Mouse (Mus musculus): ENCODE data around the gene Calhm2. TPM values are rescaled to one million over a fixed set of nuclear protein-coding genes. Genes with fewer than 3 reads are reported as not detected.
A peak's percentile ranks its signal among the peaks of the same experiment; 100 is the strongest.
"Not testable (repeated sequence)": the region's sequence is repeated elsewhere in the genome, so short reads cannot be mapped to it uniquely, and the experiment has no call there.

Calhm2 gene
- polyA plus RNA-seq, 1 experiment from 2014 or later = 5.8 TPM

DNA sequence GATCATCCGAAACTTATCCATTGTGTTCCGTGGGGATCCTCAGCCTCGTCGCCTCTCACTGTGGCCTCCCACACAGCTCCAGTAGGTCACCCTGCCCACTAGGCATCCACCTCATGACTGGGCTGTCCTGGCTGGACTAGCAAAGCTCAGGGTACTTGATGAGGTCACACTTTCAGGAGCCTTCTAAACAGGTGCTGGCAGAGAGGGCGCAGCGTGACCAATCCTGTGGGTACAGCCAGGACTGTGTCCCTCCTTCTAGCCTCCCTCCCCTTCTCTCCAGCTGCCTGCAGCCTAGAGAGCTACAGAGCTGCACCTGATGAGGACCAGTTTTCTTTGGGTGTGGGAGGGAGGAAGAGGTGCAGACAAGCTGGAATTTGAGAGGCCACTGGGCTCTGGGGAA is 6.1 kb upstream of the Calhm2 start, which contains the start of gene Calhm1:
Gene Calhm1 (minus strand): TSS at position 101 of the 400 bp plus-strand sequence.
- Histone ChIP-seq H3K27ac (no peak within 1 kb of the TSS), H3K27me3 (replicated peaks) (no peaks in the 10 kb centered on the region), H3K9me3 (no peaks in the 10 kb centered on the region), H3K4me3 (replicated peaks) (no peak within 1 kb of the TSS), H3K4me1 (replicated peaks) (no peaks in the 10 kb centered on the region), H3K36me3 (no peaks in the 10 kb centered on the region), H3K9ac (no peak within 1 kb of the TSS), H3K4me2 (replicated peaks) (no peak within 1 kb of the TSS)
- no peak for ATAC-seq
- WGBS = 93% methylated on average over 6 of the region's 6 CpGs

DNA sequence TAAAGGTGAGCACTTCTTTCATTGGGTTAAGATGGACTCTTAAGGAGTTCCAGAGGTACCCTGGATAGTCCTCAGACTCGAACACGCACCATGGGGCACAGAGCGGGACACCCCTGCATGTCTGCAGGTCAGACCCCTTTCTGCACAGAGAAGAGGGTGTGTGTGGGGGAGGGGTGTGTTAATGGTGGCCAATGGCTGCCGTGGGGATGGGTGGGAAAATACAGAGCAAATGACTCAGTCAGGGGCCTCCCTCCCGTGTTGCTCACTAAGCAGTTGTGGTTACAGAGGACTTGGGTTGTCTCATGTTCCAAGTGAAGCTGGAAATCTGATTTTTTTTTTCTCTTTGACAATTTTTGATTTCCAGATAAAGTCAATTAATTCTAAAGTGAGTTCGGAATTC is 4.3 kb upstream of the Calhm2 start:
- Histone ChIP-seq H3K4me1 (replicated peaks) (peaks cover 13% of the 10 kb centered on the region), H3K36me3 (no peaks in the 10 kb centered on the region), H3K4me2 (replicated peaks) (no peak overlapping the region), H3K9ac (no peak overlapping the region), H3K27ac (no peak overlapping the region), H3K4me3 (replicated peaks) (no peak overlapping the region), H3K27me3 (replicated peaks) (no peaks in the 10 kb centered on the region), H3K9me3 (no peaks in the 10 kb centered on the region)
- ATAC-seq = no peak
- WGBS = 77% methylated on average over 6 of the region's 6 CpGs

- H3K27ac ChIP-seq; H3K9ac ChIP-seq; H3K4me3 ChIP-seq (replicated peaks); H3K9me3 ChIP-seq; H3K36me3 ChIP-seq; H3K4me2 ChIP-seq (replicated peaks); H3K27me3 ChIP-seq (replicated peaks); ATAC-seq: not testable (repeated sequence)
- peaks cover 25% of the 10 kb centered on the region for H3K4me1 ChIP-seq (replicated peaks)
- WGBS = 32% methylated on average over 7 of the region's 7 CpGs
Measured at GRCm38 (mm10) chr19:47139611-47140010, 1.5 kb upstream of the Calhm2 start.

GRCm38 (mm10) chr19:47137051-47137581 is 978 bp downstream of the Calhm2 start:
- peak overlapping the region; percentile 71 for H3K4me2 ChIP-seq (replicated peaks)
- H3K9ac ChIP-seq = peak overlapping the region; percentile 58
- peaks cover 9% of the 10 kb centered on the region; the same call in 1 of the 2 replicates for H3K36me3 ChIP-seq
- peak overlapping the region; percentile 40 for H3K4me3 ChIP-seq (replicated peaks)
- peak; percentile 75 for ATAC-seq
- H3K27ac ChIP-seq = peak overlapping the region; percentile 85
- H3K4me1 ChIP-seq (replicated peaks) = peaks cover 25% of the 10 kb centered on the region
- H3K27me3 ChIP-seq (replicated peaks) = no peaks in the 10 kb centered on the region
- 12% methylated on average over 6 of the region's 6 CpGs for WGBS
- no peaks in the 10 kb centered on the region for H3K9me3 ChIP-seq

- 87% methylated on average over 5 of the region's 5 CpGs for WGBS
- ATAC-seq = no peak
- H3K9me3 ChIP-seq = no peaks in the 10 kb centered on the region
- no peaks in the 10 kb centered on the region for H3K27me3 ChIP-seq (replicated peaks)
- H3K9ac ChIP-seq = no peak overlapping the region
- no peak overlapping the region for H3K4me3 ChIP-seq (replicated peaks)
- peaks cover 9% of the 10 kb centered on the region; the same call in 1 of the 2 replicates for H3K36me3 ChIP-seq
- H3K27ac ChIP-seq = no peak overlapping the region
- H3K4me1 ChIP-seq (replicated peaks) = peaks cover 25% of the 10 kb centered on the region
- H3K4me2 ChIP-seq (replicated peaks) = peak overlapping the region; percentile 71; the same call in 1 of the 2 replicates
Measured at GRCm38 (mm10) chr19:47136170-47136569, 1.9 kb downstream of the Calhm2 start.

DNA sequence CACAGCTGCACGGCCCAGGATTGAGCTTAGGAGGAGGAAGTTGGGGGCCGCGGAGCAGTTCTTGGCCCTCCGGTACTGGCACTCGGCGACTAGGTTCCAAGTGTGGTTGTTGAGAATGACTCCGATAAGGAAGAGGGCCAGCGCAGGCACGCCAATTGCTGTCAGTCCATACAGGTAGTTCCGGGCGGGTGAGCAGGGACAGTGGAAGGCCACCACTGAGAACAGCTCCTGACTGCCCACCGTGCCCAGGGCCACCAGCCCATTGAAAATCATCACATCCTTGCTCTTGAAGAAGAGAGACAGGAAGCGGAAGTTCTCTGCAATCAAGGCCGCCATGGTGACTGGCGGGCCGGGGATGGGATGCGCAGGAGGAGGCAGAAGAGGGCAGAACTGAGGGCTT is 2.5 kb downstream of the Calhm2 start:
- Histone ChIP-seq H3K4me2 (replicated peaks) (no peak overlapping the region), H3K36me3 (peaks cover 13% of the 10 kb centered on the region), H3K9ac (no peak overlapping the region), H3K27ac (no peak overlapping the region), H3K4me3 (replicated peaks) (no peak overlapping the region), H3K9me3 (no peaks in the 10 kb centered on the region), H3K27me3 (replicated peaks) (no peaks in the 10 kb centered on the region), H3K4me1 (replicated peaks) (peaks cover 25% of the 10 kb centered on the region)
- ATAC-seq = no peak
- WGBS = 90% methylated on average over 17 of the region's 17 CpGs

DNA sequence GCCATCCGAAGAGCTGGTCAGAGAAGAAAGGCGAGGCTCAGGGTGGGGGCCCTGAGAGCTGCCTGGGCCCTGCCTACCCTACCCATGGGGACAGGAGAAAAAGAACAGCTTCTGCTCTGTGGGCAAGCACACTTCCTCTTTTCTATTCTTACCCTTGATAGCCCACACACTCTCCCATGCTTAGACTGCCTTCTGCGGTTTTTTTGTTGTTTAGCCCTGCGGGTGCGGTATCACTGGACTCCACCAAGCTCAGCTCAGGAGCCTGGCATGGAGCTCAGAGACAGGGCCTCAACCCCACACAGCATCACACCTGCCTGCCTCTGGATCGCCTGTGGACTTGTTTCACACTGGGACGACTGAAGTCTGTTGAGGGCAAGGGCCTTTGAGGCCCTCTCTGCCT is 4.9 kb downstream of the Calhm2 start:
- H3K9ac ChIP-seq = no peak overlapping the region
- ATAC-seq = no peak
- no peaks in the 10 kb centered on the region for H3K27me3 ChIP-seq (replicated peaks)
- H3K9me3 ChIP-seq = no peaks in the 10 kb centered on the region
- no peak overlapping the region for H3K4me2 ChIP-seq (replicated peaks)
- peaks cover 37% of the 10 kb centered on the region for H3K36me3 ChIP-seq
- H3K4me3 ChIP-seq (replicated peaks) = no peak overlapping the region
- H3K27ac ChIP-seq = no peak overlapping the region
- WGBS = 78% methylated on average over 7 of the region's 7 CpGs
- H3K4me1 ChIP-seq (replicated peaks) = peaks cover 16% of the 10 kb centered on the region

- ATAC-seq = no peak
- H3K27ac ChIP-seq = no peak overlapping the region
- no peak overlapping the region for H3K9ac ChIP-seq
- no peak overlapping the region for H3K4me2 ChIP-seq (replicated peaks)
- no peaks in the 10 kb centered on the region; the same call in 1 of the 2 replicates for H3K4me1 ChIP-seq (replicated peaks)
- H3K27me3 ChIP-seq (replicated peaks) = no peaks in the 10 kb centered on the region
- no peak overlapping the region for H3K4me3 ChIP-seq (replicated peaks)
- H3K36me3 ChIP-seq = peaks cover 53% of the 10 kb centered on the region
- H3K9me3 ChIP-seq = no peaks in the 10 kb centered on the region
- WGBS = 94% methylated on average over 15 of the region's 15 CpGs
Measured at GRCm38 (mm10) chr19:47130551-47131125, 7.5 kb downstream of the Calhm2 start.

GRCm38 (mm10) chr19:47128835-47129234 is 9.3 kb downstream of the Calhm2 start:
- Histone ChIP-seq H3K27ac (no peak overlapping the region), H3K4me1 (replicated peaks) (no peaks in the 10 kb centered on the region; the same call in 1 of the 2 replicates), H3K4me2 (replicated peaks) (no peak overlapping the region), H3K27me3 (replicated peaks) (no peaks in the 10 kb centered on the region), H3K9me3 (no peaks in the 10 kb centered on the region), H3K36me3 (peaks cover 64% of the 10 kb centered on the region), H3K9ac (no peak overlapping the region), H3K4me3 (replicated peaks) (no peak overlapping the region)
- WGBS = 91% methylated on average over 11 of the region's 11 CpGs
- ATAC-seq = no peak

DNA sequence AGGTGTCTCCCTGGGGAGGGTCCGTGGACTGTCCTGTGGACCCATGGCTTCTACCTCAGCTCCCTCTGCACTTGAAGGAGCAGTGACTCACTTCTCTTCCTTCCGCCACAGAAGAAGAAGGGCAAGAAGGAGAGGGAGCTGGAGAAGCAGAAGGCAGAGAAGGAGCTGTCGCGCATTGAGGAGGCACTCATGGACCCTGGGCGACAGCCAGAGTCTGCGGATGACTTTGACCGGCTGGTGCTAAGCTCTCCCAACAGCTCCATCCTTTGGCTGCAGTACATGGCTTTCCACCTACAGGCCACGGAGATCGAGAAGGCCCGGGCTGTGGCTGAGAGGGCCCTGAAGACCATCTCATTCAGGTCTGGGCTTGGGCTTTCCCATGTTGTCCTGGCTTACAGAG is 9.9 kb downstream of the Calhm2 start:
- Histone ChIP-seq H3K9ac (no peak overlapping the region), H3K36me3 (peaks cover 65% of the 10 kb centered on the region), H3K27ac (no peak overlapping the region), H3K27me3 (replicated peaks) (no peaks in the 10 kb centered on the region), H3K4me3 (replicated peaks) (no peak overlapping the region), H3K4me2 (replicated peaks) (no peak overlapping the region), H3K9me3 (no peaks in the 10 kb centered on the region), H3K4me1 (replicated peaks) (no peaks in the 10 kb centered on the region; the same call in 1 of the 2 replicates)
- 91% methylated on average over 10 of the region's 10 CpGs for WGBS
- ATAC-seq = no peak

- Histone ChIP-seq H3K27me3 (replicated peaks) (no peaks in the 10 kb centered on the region), H3K4me2 (replicated peaks) (no peak overlapping the region), H3K9me3 (no peaks in the 10 kb centered on the region), H3K9ac (no peak overlapping the region), H3K4me3 (replicated peaks) (no peak overlapping the region), H3K36me3 (peaks cover 54% of the 10 kb centered on the region), H3K4me1 (replicated peaks) (no peaks in the 10 kb centered on the region), H3K27ac (no peak overlapping the region)
- WGBS = 29% methylated on average over 2 of the region's 2 CpGs
- ATAC-seq = no peak
Measured at GRCm38 (mm10) chr19:47122802-47123201, 15.3 kb downstream of the Calhm2 start.

DNA sequence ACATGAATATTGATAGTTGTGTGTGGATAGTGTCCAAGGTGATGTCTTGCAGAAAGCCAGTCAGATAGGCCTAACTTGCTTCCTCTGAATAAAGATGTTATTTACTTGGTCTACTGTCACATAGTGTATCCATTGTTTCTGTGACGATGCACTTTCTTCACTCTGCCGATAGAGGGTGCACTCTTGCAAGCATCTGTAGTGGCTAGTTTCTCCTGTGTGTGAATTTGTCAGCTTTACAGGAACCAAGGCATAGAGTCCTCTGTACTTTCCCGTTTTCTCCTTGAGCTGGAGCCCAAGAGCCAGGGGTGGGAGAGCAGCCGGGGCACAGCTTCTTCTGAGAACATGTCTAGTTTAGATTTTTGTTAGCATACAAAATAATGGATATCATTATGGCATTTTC is 17.0 kb downstream of the Calhm2 start:
- WGBS = 47% methylated on average over 4 of the region's 4 CpGs
- ATAC-seq = no peak
- H3K9me3 ChIP-seq = no peaks in the 10 kb centered on the region
- H3K4me3 ChIP-seq (replicated peaks) = no peak overlapping the region
- no peak overlapping the region for H3K27ac ChIP-seq
- H3K9ac ChIP-seq = no peak overlapping the region
- H3K27me3 ChIP-seq (replicated peaks) = no peaks in the 10 kb centered on the region
- H3K4me2 ChIP-seq (replicated peaks) = no peak overlapping the region
- H3K36me3 ChIP-seq = peaks cover 51% of the 10 kb centered on the region
- no peaks in the 10 kb centered on the region for H3K4me1 ChIP-seq (replicated peaks)

DNA sequence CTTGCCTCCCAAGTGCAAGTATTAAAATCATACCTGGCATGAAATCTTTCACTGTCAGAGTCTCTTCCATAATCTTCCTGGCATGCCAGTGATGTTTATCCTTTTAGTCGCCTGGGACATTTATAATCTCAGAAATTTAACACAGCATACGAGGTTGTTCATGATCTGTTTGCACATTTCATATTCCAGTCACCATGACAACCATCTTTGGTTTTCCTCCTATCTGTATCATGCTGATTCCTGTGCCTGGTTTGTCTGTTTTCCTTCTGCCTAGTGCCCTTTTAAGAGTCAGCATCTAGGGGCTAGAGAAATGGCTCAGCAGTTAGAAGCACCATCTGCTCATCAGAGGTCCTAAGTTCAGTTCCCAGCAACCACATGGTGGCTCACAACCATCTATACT is 19.5 kb downstream of the Calhm2 start:
- Histone ChIP-seq H3K27ac (no peak overlapping the region), H3K4me1 (replicated peaks) (no peaks in the 10 kb centered on the region), H3K4me3 (replicated peaks) (no peak overlapping the region), H3K4me2 (replicated peaks) (no peak overlapping the region), H3K9me3 (no peaks in the 10 kb centered on the region), H3K27me3 (replicated peaks) (no peaks in the 10 kb centered on the region), H3K36me3 (peaks cover 41% of the 10 kb centered on the region), H3K9ac (no peak overlapping the region)
- ATAC-seq = no peak
- WGBS = 59% methylated on average over 2 of the region's 2 CpGs
